Mouse (Mus musculus) hindbrain, postnatal 0 days (tissue): ENCODE data around the gene Trabd2b. TPM values are rescaled to one million over a fixed set of nuclear protein-coding genes. Genes with fewer than 3 reads are reported as not detected.

Experiments
- ATAC-seq: fragments of 200-750 bp; cut with Nextera tagmentation; 2 replicates; pipeline ENCODE4 v1.8.0; 2017; ENCODE audit warnings: mild to moderate bottlenecking, moderate TSS enrichment, moderate library complexity
- DNase-seq: peaks from one replicate; pipeline ENCODE4 v3.0.0-alpha.2; 2015; ENCODE audit warnings: low spot score
- H3K27ac ChIP-seq: fragments of 300-500 bp; sonication (generic); 2 replicates; pipeline ENCODE4 v1.5.1; 2014; ENCODE audit warnings: mild to moderate bottlenecking
- H3K27me3 ChIP-seq: fragments of 300-500 bp; sonication (generic); 2 replicates; pipeline ENCODE4 v1.6.1; 2014; ENCODE audit warnings: low read length, mixed read lengths; ENCODE audit not compliant: insufficient read depth
- H3K36me3 ChIP-seq: fragments of 300-500 bp; sonication (generic); 2 replicates; pipeline ENCODE4 v1.6.1; 2014; ENCODE audit warnings: low read length, mixed read lengths; ENCODE audit not compliant: insufficient read depth
- H3K4me1 ChIP-seq: fragments of 300-500 bp; sonication (generic); 2 replicates; pipeline ENCODE4 v1.6.1; 2014; ENCODE audit warnings: antibody characterized with exemption, low read length, mixed read lengths; ENCODE audit not compliant: insufficient read depth
- H3K4me2 ChIP-seq: fragments of 300-500 bp; sonication (generic); 2 replicates; pipeline ENCODE4 v1.6.1; 2014; ENCODE audit warnings: low read depth, mild to moderate bottlenecking, low read length, moderate library complexity, mixed read lengths
- H3K4me3 ChIP-seq: fragments of 300-500 bp; sonication (generic); 2 replicates; pipeline ENCODE4 v1.5.1; 2014; ENCODE audit warnings: low read length
- H3K9ac ChIP-seq: fragments of 300-500 bp; sonication (generic); replicated peaks from 2 replicates; pipeline ENCODE4 v1.6.1; 2014; ENCODE audit warnings: mild to moderate bottlenecking, low read length, moderate library complexity, mixed read lengths
- H3K9me3 ChIP-seq: fragments of 300-500 bp; sonication (generic); 2 replicates; pipeline ENCODE4 v1.6.1; 2016; ENCODE audit warnings: low read length, mixed read lengths
- CTCF ChIP-seq: IDR thresholded peaks from 2 replicates; pipeline ENCODE4 v1.5.1; 2016; ENCODE audit warnings: antibody characterized with exemption, control low read depth, low read depth
- WGBS: fragments of 180-500 bp; shearing (Covaris S2); extraction: QIAGEN DNeasy Blood & Tissue Kit; methylation state at CpG from one replicate; pipeline ENCODE4 v1.1.7; 2014; 5-methylcytosine and 5-hydroxymethylcytosine counted together
- polyA plus RNA-seq: library from polyadenylated mRNA; unstranded; fragments of >200 nt; fragmentation: Nextera tagmentation; extraction: Ambion mirVana; gene quantifications from 2 replicates; pipeline ENCODE4 v1.2.1, GENCODE M21; 2015
- total RNA-seq: library from RNA; depleted of rRNA; stranded (reverse); fragments of >200 nt; gene quantifications from 2 replicates; pipeline ENCODE4 v1.2.3, GENCODE M21; 2014

Gene Trabd2b
- total and polyA plus RNA-seq, 2 experiments from 2014 or later, result 0.65 to 1.8 TPM

- WGBS, result 36% methylated on average over 5 of the region's 5 CpGs
- H3K9ac ChIP-seq, result no peak overlapping the region
- DNase-seq, result peak; percentile 27
- no peaks in the 10 kb centered on the region for H3K9me3 ChIP-seq
- no peak for TF ChIP-seq CTCF
- no peaks in the 10 kb centered on the region for H3K27me3 ChIP-seq
- H3K27ac ChIP-seq, result no peak overlapping the region
- no peaks in the 10 kb centered on the region for H3K4me1 ChIP-seq
- H3K4me2 ChIP-seq, result no peak overlapping the region
- no peak overlapping the region for H3K4me3 ChIP-seq
- H3K36me3 ChIP-seq, result no peaks in the 10 kb centered on the region
- ATAC-seq, result no peak
Observed at GRCm38 (mm10) chr4:114481518-114481917, 75.0 kb downstream of the Trabd2b start.

GRCm38 (mm10) chr4:114484173-114484572 is 77.6 kb downstream of the Trabd2b start:
- H3K4me2 ChIP-seq, result no peak overlapping the region
- H3K27ac ChIP-seq, result no peak overlapping the region
- no peak overlapping the region for H3K4me3 ChIP-seq
- no peak for ATAC-seq
- 86% methylated on average over 2 of the region's 2 CpGs for WGBS
- H3K27me3 ChIP-seq, result no peaks in the 10 kb centered on the region
- H3K4me1 ChIP-seq, result peaks cover 7% of the 10 kb centered on the region
- DNase-seq, result no peak
- no peaks in the 10 kb centered on the region for H3K9me3 ChIP-seq
- no peaks in the 10 kb centered on the region for H3K36me3 ChIP-seq
- no peak overlapping the region for H3K9ac ChIP-seq
- no peak for TF ChIP-seq CTCF

GRCm38 (mm10) chr4:114485996-114486395 is 79.5 kb downstream of the Trabd2b start:
- Histone ChIP-seq H3K36me3 (no peaks in the 10 kb centered on the region), H3K4me3 (no peak overlapping the region), H3K9me3 (no peaks in the 10 kb centered on the region), H3K4me1 (peaks cover 7% of the 10 kb centered on the region), H3K9ac (no peak overlapping the region), H3K27ac (no peak overlapping the region), H3K4me2 (no peak overlapping the region), H3K27me3 (no peaks in the 10 kb centered on the region)
- DNase-seq, result no peak
- 74% methylated on average over 5 of the region's 5 CpGs for WGBS
- TF ChIP-seq CTCF, result no peak
- no peak for ATAC-seq

GRCm38 (mm10) chr4:114486885-114487531 is 80.5 kb downstream of the Trabd2b start:
- no peak overlapping the region for H3K27ac ChIP-seq
- no peak overlapping the region for H3K4me2 ChIP-seq
- WGBS, result 33% methylated on average over 2 of the region's 2 CpGs
- TF ChIP-seq CTCF, result no peak
- no peak overlapping the region for H3K9ac ChIP-seq
- ATAC-seq (peak; percentile 57; the same call in 1 of the 2 replicates), DNase-seq (peak; percentile 23)
- H3K9me3 ChIP-seq, result no peaks in the 10 kb centered on the region
- H3K4me1 ChIP-seq, result peaks cover 7% of the 10 kb centered on the region
- H3K36me3 ChIP-seq, result no peaks in the 10 kb centered on the region
- no peak overlapping the region for H3K4me3 ChIP-seq
- H3K27me3 ChIP-seq, result no peaks in the 10 kb centered on the region

- H3K27ac ChIP-seq, result no peak overlapping the region
- no peak for TF ChIP-seq CTCF
- H3K27me3 ChIP-seq, result no peaks in the 10 kb centered on the region
- H3K4me3 ChIP-seq, result no peak overlapping the region
- 76% methylated on average over 3 of the region's 3 CpGs for WGBS
- ATAC-seq (peak; percentile 35; the same call in 1 of the 2 replicates), DNase-seq (no peak)
- H3K9me3 ChIP-seq, result no peaks in the 10 kb centered on the region
- no peak overlapping the region for H3K4me2 ChIP-seq
- H3K36me3 ChIP-seq, result no peaks in the 10 kb centered on the region
- H3K4me1 ChIP-seq, result peaks cover 7% of the 10 kb centered on the region
- H3K9ac ChIP-seq, result no peak overlapping the region
Observed at GRCm38 (mm10) chr4:114487701-114488100, 81.2 kb downstream of the Trabd2b start.

DNA sequence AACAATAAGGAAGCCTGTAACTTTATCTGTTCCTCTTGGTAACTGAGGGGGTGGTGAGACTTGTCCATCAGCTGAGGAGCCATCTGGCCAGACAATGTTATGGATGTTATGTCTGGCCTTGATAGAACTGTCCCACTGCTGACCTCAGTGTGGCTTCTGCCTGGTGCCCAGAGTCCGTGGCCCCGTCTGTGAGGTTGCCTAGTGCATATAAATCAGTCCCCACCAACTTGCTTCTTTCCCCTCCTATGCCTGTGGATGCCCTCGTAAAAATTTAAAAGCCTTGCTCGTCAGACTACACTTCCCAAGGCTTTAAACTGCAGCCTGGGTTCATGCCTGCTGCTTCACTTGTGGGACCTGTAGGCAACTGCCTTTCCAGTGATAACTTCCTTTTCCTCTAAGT is 85.6 kb downstream of the Trabd2b start:
- DNase-seq (no peak), ATAC-seq (no peak)
- 65% methylated on average over 4 of the region's 4 CpGs for WGBS
- H3K4me2 ChIP-seq, result no peak overlapping the region
- H3K9me3 ChIP-seq, result no peaks in the 10 kb centered on the region
- no peak overlapping the region for H3K9ac ChIP-seq
- H3K4me1 ChIP-seq, result peaks cover 3% of the 10 kb centered on the region
- H3K4me3 ChIP-seq, result no peak overlapping the region
- no peak for TF ChIP-seq CTCF
- H3K27ac ChIP-seq, result no peak overlapping the region
- no peaks in the 10 kb centered on the region for H3K36me3 ChIP-seq
- H3K27me3 ChIP-seq, result no peaks in the 10 kb centered on the region

DNA sequence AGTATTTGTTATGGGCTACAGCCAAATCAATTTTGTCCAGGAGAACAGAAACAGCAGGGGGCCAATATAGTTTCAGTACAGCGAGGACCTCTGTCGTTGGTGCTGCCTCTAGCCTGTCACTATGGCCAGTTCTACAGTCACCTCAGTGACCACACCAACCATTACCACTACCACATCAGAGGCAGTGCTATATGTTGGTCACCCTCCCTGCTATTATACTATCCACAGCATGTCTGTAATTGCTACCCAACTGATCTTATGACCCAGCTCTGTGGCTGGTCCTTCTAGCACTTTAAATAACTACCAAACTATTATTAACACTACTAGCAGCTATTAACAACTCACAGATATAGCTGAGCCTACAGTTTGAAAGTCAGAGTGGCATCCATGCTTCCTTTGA is 87.5 kb downstream of the Trabd2b start:
- H3K9ac ChIP-seq, result no peak overlapping the region

More for the DNA sequence above, 87.5 kb downstream of the Trabd2b start:
- H3K4me2 ChIP-seq, result no peak overlapping the region
- no peaks in the 10 kb centered on the region for H3K36me3 ChIP-seq
- no peak overlapping the region for H3K27ac ChIP-seq
- TF ChIP-seq CTCF, result no peak
- H3K4me3 ChIP-seq, result no peak overlapping the region
- H3K4me1 ChIP-seq, result no peaks in the 10 kb centered on the region
- DNase-seq (no peak), ATAC-seq (no peak)
- 46% methylated on average over 2 of the region's 2 CpGs for WGBS
- no peaks in the 10 kb centered on the region for H3K9me3 ChIP-seq
- no peaks in the 10 kb centered on the region for H3K27me3 ChIP-seq
